Mouse (Mus musculus) heart, embryonic 16.5 days (tissue): ENCODE results near the gene Isg20l2. TPM values are rescaled to one million over a fixed set of nuclear protein-coding genes. Genes with fewer than 3 reads are reported as not detected.

Experiments used
- ATAC-seq: fragments of 200-750 bp; cut with Nextera tagmentation; replicated peaks from 2 replicates; pipeline ENCODE4 v1.8.0; 2017; ENCODE audit warnings: moderate number of reproducible peaks; ENCODE audit not compliant: insufficient read depth, low FRiP score; ENCODE audit errors: extremely low read depth
- H3K27ac ChIP-seq: fragments of 300-500 bp; sonication (generic); 2 replicates; pipeline ENCODE4 v1.5.1; 2014; ENCODE audit warnings: mild to moderate bottlenecking, low read length, control low read depth, moderate library complexity
- H3K27me3 ChIP-seq: fragments of 300-500 bp; sonication (generic); 2 replicates; pipeline ENCODE4 v1.6.1; 2014; ENCODE audit warnings: low read length, mixed read lengths; ENCODE audit not compliant: control insufficient read depth, insufficient read depth
- H3K36me3 ChIP-seq: fragments of 300-500 bp; sonication (generic); 2 replicates; pipeline ENCODE4 v1.6.1; 2014; ENCODE audit not compliant: control insufficient read depth, insufficient read depth
- H3K4me1 ChIP-seq: fragments of 300-500 bp; sonication (generic); 2 replicates; pipeline ENCODE4 v1.6.1; 2014; ENCODE audit warnings: low read length, mixed read lengths; ENCODE audit not compliant: control insufficient read depth, insufficient read depth
- H3K4me2 ChIP-seq: fragments of 300-500 bp; sonication (generic); 2 replicates; pipeline ENCODE4 v1.6.1; 2014; ENCODE audit warnings: low read depth, mild to moderate bottlenecking, control low read depth, low read length
- H3K4me3 ChIP-seq: fragments of 300-500 bp; sonication (generic); 2 replicates; pipeline ENCODE4 v1.5.1; 2014; ENCODE audit warnings: mild to moderate bottlenecking, control low read depth, low read length
- H3K9ac ChIP-seq: fragments of 300-500 bp; sonication (generic); 2 replicates; pipeline ENCODE4 v1.6.1; 2014; ENCODE audit warnings: low read length, control low read depth
- H3K9me3 ChIP-seq: fragments of 300-500 bp; sonication (generic); replicated peaks from 2 replicates; pipeline ENCODE4 v1.6.1; 2016; ENCODE audit warnings: low read length; ENCODE audit not compliant: control insufficient read depth
- WGBS: fragments of 180-500 bp; shearing (Covaris S2); extraction: QIAGEN DNeasy Blood & Tissue Kit; methylation state at CpG from one replicate; pipeline ENCODE4 v1.1.7; 2014; 5-methylcytosine and 5-hydroxymethylcytosine counted together
- polyA plus RNA-seq: library from polyadenylated mRNA; unstranded; fragments of >200 nt; fragmentation: Nextera tagmentation; extraction: Ambion mirVana; gene quantifications from 2 replicates; pipeline ENCODE4 v1.2.1, GENCODE M21; 2015

Gene Isg20l2
- polyA plus RNA-seq, 1 experiment from 2014 or later = 29.2 TPM

- peak overlapping the region; percentile 77 for H3K9ac ChIP-seq
- peaks cover 12% of the 10 kb centered on the region for H3K27me3 ChIP-seq
- H3K36me3 ChIP-seq = peaks cover 5% of the 10 kb centered on the region
- peak overlapping the region; percentile 81 for H3K4me2 ChIP-seq
- ATAC-seq = no peak
- peaks cover 23% of the 10 kb centered on the region for H3K4me1 ChIP-seq
- peak overlapping the region; percentile 60 for H3K4me3 ChIP-seq
- H3K27ac ChIP-seq = no peak overlapping the region
- 31% methylated on average over 5 of the region's 5 CpGs for WGBS
- H3K9me3 ChIP-seq = no peaks in the 10 kb centered on the region
Measured at GRCm38 (mm10) chr3:87972776-87973175, 42.7 kb downstream of the Isg20l2 start.

DNA sequence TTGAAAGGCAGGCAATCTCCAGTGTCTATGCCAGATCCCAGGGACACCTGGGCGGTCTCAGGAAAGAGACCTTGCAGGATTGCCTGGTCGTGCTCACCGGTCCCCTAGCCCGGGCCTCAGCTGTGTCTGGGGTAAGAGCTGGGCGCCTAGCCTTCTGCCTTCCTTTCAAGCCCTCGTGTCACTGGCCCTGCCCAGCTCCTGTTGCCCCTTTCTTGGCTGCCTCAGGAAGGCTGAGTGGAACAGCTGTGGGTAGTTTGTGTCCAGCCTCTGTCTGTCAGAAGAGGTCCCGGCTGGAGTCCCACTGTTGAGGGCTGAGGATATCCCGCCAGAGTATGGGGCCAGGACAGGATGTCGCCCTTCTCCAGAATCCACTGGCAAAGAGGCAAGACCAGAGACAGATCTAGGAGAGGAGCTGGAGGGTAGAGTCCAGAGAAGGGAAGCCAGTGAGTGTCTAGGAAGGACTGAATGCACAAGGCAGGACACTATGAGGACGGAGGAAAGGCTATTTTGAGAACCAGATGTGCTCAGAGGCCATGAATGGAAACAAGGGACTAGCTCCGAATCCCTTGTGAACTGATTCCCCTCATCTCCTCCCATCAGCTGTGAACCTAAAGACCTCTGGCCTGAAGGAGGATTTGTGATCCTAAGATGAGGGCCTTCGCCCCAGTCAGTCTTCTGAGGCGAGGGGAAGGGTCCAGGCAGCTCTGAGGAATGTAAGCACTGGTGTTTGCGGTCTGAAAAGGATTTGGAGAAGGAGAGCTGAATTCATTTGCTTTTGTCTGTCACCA lies 43.7 kb downstream of the Isg20l2 start:
- peak overlapping the region; percentile 81 for H3K4me2 ChIP-seq
- peaks cover 6% of the 10 kb centered on the region for H3K27me3 ChIP-seq
- H3K36me3 ChIP-seq = peaks cover 5% of the 10 kb centered on the region
- H3K4me1 ChIP-seq = peaks cover 23% of the 10 kb centered on the region
- WGBS = 47% methylated on average over 14 of the region's 14 CpGs
- peak overlapping the region; percentile 60 for H3K4me3 ChIP-seq
- peak overlapping the region; percentile 63 for H3K9ac ChIP-seq
- peak overlapping the region; percentile 39 for H3K27ac ChIP-seq
- ATAC-seq = no peak
- no peaks in the 10 kb centered on the region for H3K9me3 ChIP-seq

- peak overlapping the region; percentile 60 for H3K4me3 ChIP-seq
- H3K36me3 ChIP-seq = peaks cover 5% of the 10 kb centered on the region
- no peaks in the 10 kb centered on the region for H3K9me3 ChIP-seq
- H3K27ac ChIP-seq = peak overlapping the region; percentile 39; the same call in 1 of the 2 replicates
- peaks cover 23% of the 10 kb centered on the region for H3K4me1 ChIP-seq
- peaks cover 6% of the 10 kb centered on the region; the same call in 1 of the 2 replicates for H3K27me3 ChIP-seq
- peak overlapping the region; percentile 81 for H3K4me2 ChIP-seq
- no peak for ATAC-seq
- no peak overlapping the region for H3K9ac ChIP-seq
- 47% methylated on average over 12 of the region's 12 CpGs for WGBS
Measured at GRCm38 (mm10) chr3:87974381-87974987, 44.4 kb downstream of the Isg20l2 start.

- Histone ChIP-seq H3K4me3 (no peak overlapping the region), H3K9ac (no peak overlapping the region), H3K9me3 (no peaks in the 10 kb centered on the region), H3K27me3 (no peaks in the 10 kb centered on the region; the same call in 1 of the 2 replicates), H3K36me3 (peaks cover 5% of the 10 kb centered on the region), H3K4me2 (no peak overlapping the region), H3K27ac (no peak overlapping the region), H3K4me1 (peaks cover 33% of the 10 kb centered on the region)
- ATAC-seq = no peak
- WGBS = 87% methylated on average over 5 of the region's 5 CpGs
Measured at GRCm38 (mm10) chr3:87979493-87979892, 49.4 kb downstream of the Isg20l2 start.

DNA sequence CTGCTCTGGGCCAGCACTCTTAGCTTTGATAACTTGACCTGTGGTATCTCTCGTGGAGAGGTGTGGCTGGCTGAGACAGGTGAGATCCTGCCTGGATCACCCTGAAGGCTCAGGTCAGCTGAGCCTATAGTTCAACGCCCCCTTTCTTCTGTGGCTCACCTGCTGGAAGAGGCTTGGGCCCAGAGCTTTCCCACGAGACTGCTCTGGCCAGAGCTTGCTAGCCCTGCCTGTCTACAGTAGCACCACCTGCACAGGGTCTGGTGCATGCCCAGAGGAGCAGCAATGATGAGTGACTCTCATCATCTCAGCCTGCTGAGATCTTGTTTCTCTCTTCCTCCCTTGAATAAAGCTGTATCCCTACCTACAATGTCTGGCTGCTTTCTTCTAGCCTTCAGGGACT lies 50.0 kb downstream of the Isg20l2 start:
- H3K4me2 ChIP-seq = no peak overlapping the region
- no peaks in the 10 kb centered on the region; the same call in 1 of the 2 replicates for H3K27me3 ChIP-seq
- WGBS = 68% methylated on average over 3 of the region's 3 CpGs
- peaks cover 36% of the 10 kb centered on the region for H3K4me1 ChIP-seq
- no peaks in the 10 kb centered on the region for H3K9me3 ChIP-seq
- H3K36me3 ChIP-seq = peaks cover 5% of the 10 kb centered on the region
- no peak overlapping the region for H3K4me3 ChIP-seq
- ATAC-seq = no peak
- no peak overlapping the region for H3K27ac ChIP-seq
- H3K9ac ChIP-seq = no peak overlapping the region

GRCm38 (mm10) chr3:87980728-87981127 lies 50.6 kb downstream of the Isg20l2 start:
- Histone ChIP-seq H3K4me1 (peaks cover 42% of the 10 kb centered on the region), H3K27ac (no peak overlapping the region)

GRCm38 (mm10) chr3:87981214-87981760 lies 51.2 kb downstream of the Isg20l2 start:
- H3K27me3 ChIP-seq = no peaks in the 10 kb centered on the region; the same call in 1 of the 2 replicates
- peaks cover 48% of the 10 kb centered on the region for H3K4me1 ChIP-seq
- no peak for ATAC-seq
- H3K4me2 ChIP-seq = no peak overlapping the region
- peak overlapping the region; percentile 93 for H3K27ac ChIP-seq
- no peak overlapping the region for H3K4me3 ChIP-seq
- no peaks in the 10 kb centered on the region for H3K9me3 ChIP-seq
- H3K9ac ChIP-seq = no peak overlapping the region
- WGBS = 80% methylated on average over 6 of the region's 6 CpGs
- H3K36me3 ChIP-seq = peaks cover 5% of the 10 kb centered on the region

More at GRCm38 (mm10) chr3:87980728-87981127, 50.6 kb downstream of the Isg20l2 start:
- ATAC-seq = no peak
- Histone ChIP-seq H3K27me3 (no peaks in the 10 kb centered on the region; the same call in 1 of the 2 replicates), H3K9ac (no peak overlapping the region), H3K9me3 (no peaks in the 10 kb centered on the region), H3K36me3 (peaks cover 5% of the 10 kb centered on the region), H3K4me3 (no peak overlapping the region), H3K4me2 (no peak overlapping the region)
- WGBS = 77% methylated on average over 5 of the region's 5 CpGs

DNA sequence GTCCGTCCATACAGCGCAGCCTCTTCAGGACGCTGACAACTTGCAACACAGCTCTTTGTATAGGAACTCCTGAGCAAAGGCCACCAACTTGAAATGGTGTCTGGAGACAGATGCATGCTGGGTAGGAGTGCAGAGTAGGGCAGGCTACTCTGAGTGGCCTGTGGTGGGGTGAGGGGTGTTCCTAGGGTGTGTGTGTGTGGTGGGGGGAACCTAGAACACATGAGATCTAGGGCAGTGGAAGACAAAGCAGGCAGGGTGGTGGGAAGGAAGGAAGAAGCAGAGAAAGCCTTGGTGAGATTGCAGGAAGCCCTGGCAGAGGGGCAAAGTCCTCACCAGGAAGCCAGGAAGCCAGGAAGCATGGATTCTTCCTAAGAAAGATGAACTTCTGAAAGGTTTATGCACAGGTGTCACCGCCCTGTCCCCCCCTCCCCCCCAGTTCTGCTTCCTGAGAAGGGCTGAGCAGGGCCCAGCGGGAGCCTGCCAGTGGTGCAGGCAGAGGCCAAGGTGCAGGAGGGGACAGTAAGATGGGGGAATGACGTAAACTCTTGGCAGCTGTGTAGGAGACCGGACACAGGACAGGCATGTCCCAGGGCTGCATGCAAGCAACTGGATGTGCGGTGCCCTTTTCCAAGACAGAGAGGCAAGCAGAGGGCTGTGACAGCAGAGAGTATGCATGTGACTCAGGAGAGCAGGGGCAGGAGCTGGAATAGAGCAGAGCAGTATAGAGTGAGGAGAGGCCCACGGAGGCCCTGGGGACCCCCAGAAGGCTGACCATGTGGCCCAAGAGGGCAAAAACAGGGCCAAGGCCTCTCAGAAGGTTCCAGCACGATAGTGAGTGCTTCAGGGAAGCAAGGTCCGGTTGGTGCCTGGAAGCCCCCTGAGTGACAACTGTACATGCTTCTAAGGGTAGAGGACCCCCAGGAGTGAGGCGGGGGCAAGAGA lies 52.1 kb downstream of the Isg20l2 start:
- Histone ChIP-seq H3K4me3 (no peak overlapping the region; the same call in 1 of the 2 replicates), H3K27ac (peak overlapping the region; percentile 93)
- 29% methylated on average over 12 of the region's 12 CpGs for WGBS

More for the DNA sequence above, 52.1 kb downstream of the Isg20l2 start:
- Histone ChIP-seq H3K4me1 (peaks cover 55% of the 10 kb centered on the region), H3K4me2 (peak overlapping the region; percentile 48), H3K9ac (peak overlapping the region; percentile 67), H3K36me3 (peaks cover 1% of the 10 kb centered on the region), H3K27me3 (no peaks in the 10 kb centered on the region; the same call in 1 of the 2 replicates), H3K9me3 (no peaks in the 10 kb centered on the region)
- ATAC-seq = peak; percentile 45; the same call in 1 of the 2 replicates
